In the genomic region with DNA sequence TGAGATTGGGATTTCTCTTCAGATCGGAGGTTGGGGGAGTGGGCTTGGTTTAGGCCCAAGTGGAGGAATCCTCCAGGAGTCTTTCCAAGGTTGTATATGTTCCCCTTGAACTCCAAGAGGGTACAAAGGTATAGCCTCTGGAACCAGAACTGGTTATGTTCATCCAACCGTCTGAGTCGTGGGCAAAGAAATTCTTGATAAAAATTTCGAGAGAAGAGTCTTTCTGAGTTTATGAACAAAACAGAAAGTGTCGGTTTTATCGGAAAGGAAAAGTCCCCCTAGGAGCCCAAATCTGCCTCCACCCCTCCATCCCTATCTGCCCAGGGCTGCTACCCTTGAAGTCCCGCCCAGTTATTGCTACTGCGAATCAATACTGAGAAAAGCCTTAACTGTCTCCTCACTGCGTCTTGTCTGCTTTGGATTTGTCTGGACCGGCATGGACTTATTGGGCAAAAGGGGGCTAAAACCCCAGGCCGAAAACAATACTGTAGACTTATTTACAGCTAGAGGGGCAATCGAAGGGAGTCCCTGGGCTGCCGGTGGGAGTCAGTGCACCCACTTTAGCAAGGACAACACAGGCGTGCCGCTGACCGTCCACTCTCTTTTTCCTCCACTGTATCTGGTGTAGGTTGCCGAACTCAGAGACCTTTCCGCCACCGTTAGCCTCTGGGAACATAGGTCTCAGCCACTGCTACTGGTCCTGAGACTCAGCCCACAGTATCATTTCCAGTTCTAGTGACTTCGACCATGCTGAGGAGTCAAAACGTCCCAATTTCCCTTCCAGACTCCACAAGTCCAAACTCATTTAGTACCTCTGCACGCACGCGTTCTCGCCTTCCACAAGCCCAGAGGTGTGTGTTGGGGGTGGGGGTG, we compare ENCODE assay signal across 14 mouse cellular contexts. TPM values are rescaled to one million over a fixed set of nuclear protein-coding genes. Genes with fewer than 3 reads are reported as not detected.
DNase-seq lines count a peak whose midpoint lies in the region; ATAC-seq and TF ChIP-seq lines count a peak whose summit lies in the region.
"Had no signal": no experiment of that assay in that cellular context is flagged by ENCODE, and none has a peak within 500 bp of the region (broad histone marks: within the 10 kb centered on the region; RNA-seq: fewer than 3 reads in every experiment).

No protein-coding gene starts in this region.

- H3K9me3 ChIP-seq in heart, embryonic 10.5 days: no peaks in the 10 kb centered on the region
- H3K9me3 ChIP-seq in heart, embryonic 12.5 days (replicated peaks): no peaks in the 10 kb centered on the region
- no peaks in the 10 kb centered on the region for H3K9me3 ChIP-seq in midbrain, embryonic 11.5 days (ENCODE audit: control insufficient read depth, low read length)
- H3K9me3 ChIP-seq in midbrain, postnatal 0 days (ENCODE audit: low read length): no peaks in the 10 kb centered on the region
- H3K9me3 ChIP-seq in embryonic facial prominence, embryonic 15.5 days (replicated peaks): no peaks in the 10 kb centered on the region
- no peaks in the 10 kb centered on the region for H3K9me3 ChIP-seq in stomach, embryonic 14.5 days (ENCODE audit: control insufficient read depth, low read depth, low read length)

- H3K9ac ChIP-seq in heart, embryonic 12.5 days: no peak overlapping the region
- H3K9ac ChIP-seq in midbrain, embryonic 11.5 days (ENCODE audit: low read length): no peak overlapping the region
- H3K9ac ChIP-seq in midbrain, postnatal 0 days (replicated peaks; ENCODE audit: low read length, poor library complexity, severe bottlenecking): no peak overlapping the region
- 0 out of 2 replicates have a peak overlapping the region, but pooled peaks have one; percentile 4 for H3K9ac ChIP-seq in embryonic facial prominence, embryonic 15.5 days
- peak overlapping the region; percentile 64; the same call in 1 of the 2 replicates for H3K9ac ChIP-seq in stomach, embryonic 14.5 days (replicated peaks; ENCODE audit: low read depth, low read length)

- H3K36me3 ChIP-seq in heart, embryonic 10.5 days: no peaks in the 10 kb centered on the region
- H3K36me3 ChIP-seq in heart, embryonic 12.5 days: no peaks in the 10 kb centered on the region
- no peaks in the 10 kb centered on the region for H3K36me3 ChIP-seq in midbrain, embryonic 11.5 days (ENCODE audit: control insufficient read depth, insufficient read depth, low read length)
- no peaks in the 10 kb centered on the region for H3K36me3 ChIP-seq in midbrain, postnatal 0 days (ENCODE audit: insufficient read depth, low read length)
- H3K36me3 ChIP-seq in embryonic facial prominence, embryonic 15.5 days: no peaks in the 10 kb centered on the region
- no peaks in the 10 kb centered on the region for H3K36me3 ChIP-seq in stomach, embryonic 14.5 days (ENCODE audit: control insufficient read depth, insufficient read depth, low read length)

- WGBS in heart, embryonic 10.5 days: 5% methylated on average over 25 of the region's 25 CpGs
- 7% methylated on average over 25 of the region's 25 CpGs for WGBS in heart, embryonic 12.5 days
- 3% methylated on average over 25 of the region's 25 CpGs for WGBS in midbrain, embryonic 11.5 days
- WGBS in midbrain, postnatal 0 days: 2% methylated on average over 25 of the region's 25 CpGs
- 17% methylated on average over 25 of the region's 25 CpGs for WGBS in embryonic facial prominence, embryonic 15.5 days
- 19% methylated on average over 25 of the region's 25 CpGs for WGBS in stomach, embryonic 14.5 days

- ATAC-seq in heart, embryonic 12.5 days (ENCODE audit: insufficient number of reproducible peaks, low FRiP score): no peak
- no peak for ATAC-seq in midbrain, embryonic 11.5 days (ENCODE audit: low FRiP score)
- ATAC-seq in midbrain, postnatal 0 days (ENCODE audit: low FRiP score): no peak
- no peak for ATAC-seq in embryonic facial prominence, embryonic 15.5 days (ENCODE audit: insufficient number of reproducible peaks, low FRiP score, low TSS enrichment, low read depth)
- no peak for ATAC-seq in stomach, embryonic 14.5 days (ENCODE audit: insufficient number of reproducible peaks, insufficient read depth, low FRiP score, low read depth)
- ATAC-seq: Patski had no signal

- H3K4me2 ChIP-seq in heart, embryonic 12.5 days: no peak overlapping the region
- no peak overlapping the region for H3K4me2 ChIP-seq in midbrain, embryonic 11.5 days
- H3K4me2 ChIP-seq in midbrain, postnatal 0 days (ENCODE audit: low read depth, low read length, poor library complexity, severe bottlenecking): no peak overlapping the region
- H3K4me2 ChIP-seq in embryonic facial prominence, embryonic 15.5 days (replicated peaks): peak overlapping the region; percentile 88
- H3K4me2 ChIP-seq in stomach, embryonic 14.5 days (replicated peaks; ENCODE audit: low read depth, low read length): peak overlapping the region; percentile 76

- no peak overlapping the region for H3K27ac ChIP-seq in heart, embryonic 10.5 days
- no peak overlapping the region for H3K27ac ChIP-seq in heart, embryonic 12.5 days (ENCODE audit: poor library complexity, severe bottlenecking)
- no peak overlapping the region for H3K27ac ChIP-seq in midbrain, embryonic 11.5 days (ENCODE audit: low read depth, low read length)
- H3K27ac ChIP-seq in midbrain, postnatal 0 days (ENCODE audit: low read depth, low read length): no peak overlapping the region
- H3K27ac ChIP-seq in embryonic facial prominence, embryonic 15.5 days (replicated peaks): no peak overlapping the region
- no peak overlapping the region for H3K27ac ChIP-seq in stomach, embryonic 14.5 days (ENCODE audit: low read length)

- H3K4me3 ChIP-seq in heart, embryonic 10.5 days: 0 out of 2 replicates have a peak overlapping the region, but pooled peaks have one; percentile 3
- no peak overlapping the region for H3K4me3 ChIP-seq in heart, embryonic 12.5 days
- no peak overlapping the region for H3K4me3 ChIP-seq in midbrain, embryonic 11.5 days (ENCODE audit: low read depth, low read length)
- H3K4me3 ChIP-seq in midbrain, postnatal 0 days (ENCODE audit: low read depth, low read length): no peak overlapping the region
- peak overlapping the region; percentile 57 for H3K4me3 ChIP-seq in embryonic facial prominence, embryonic 15.5 days (replicated peaks)
- H3K4me3 ChIP-seq in stomach, embryonic 14.5 days (ENCODE audit: low read depth, low read length): peak overlapping the region; percentile 44

- no peak for TF ChIP-seq CTCF in midbrain, postnatal 0 days (IDR thresholded peaks at IDR 0.05)

- H3K27me3 ChIP-seq in heart, embryonic 10.5 days (ENCODE audit: insufficient read depth, poor library complexity, severe bottlenecking): peaks cover 100% of the 10 kb centered on the region
- H3K27me3 ChIP-seq in heart, embryonic 12.5 days (replicated peaks): peaks cover 94% of the 10 kb centered on the region
- peaks cover 94% of the 10 kb centered on the region for H3K27me3 ChIP-seq in midbrain, embryonic 11.5 days (ENCODE audit: control insufficient read depth, insufficient read depth, low read length)
- H3K27me3 ChIP-seq in midbrain, postnatal 0 days (ENCODE audit: insufficient read depth, low read length): peaks cover 77% of the 10 kb centered on the region
- peaks cover 83% of the 10 kb centered on the region for H3K27me3 ChIP-seq in embryonic facial prominence, embryonic 15.5 days
- H3K27me3 ChIP-seq in stomach, embryonic 14.5 days (ENCODE audit: control insufficient read depth, insufficient read depth, low read length): peaks cover 29% of the 10 kb centered on the region; the same call in 1 of the 2 replicates

- DNase-seq in heart, embryonic 10.5 days (ENCODE audit: low spot score): no peak
- DNase-seq in midbrain, embryonic 11.5 days (ENCODE audit: low spot score, missing footprints): peak; percentile 94
- DNase-seq in midbrain, postnatal 0 days (ENCODE audit: low spot score): no peak
- DNase-seq in layer of hippocampus, postnatal 36 days: no peak
- no peak for DNase-seq in urinary bladder, postnatal 36 days (ENCODE audit: low spot score in 2 of 2)
- DNase-seq: adrenal gland, postnatal 25 days; cerebellum, adult 9-10 months; kidney, adult 2 months; lung, adult 2 months had no signal

- H3K4me1 ChIP-seq in heart, embryonic 10.5 days: peaks cover 32% of the 10 kb centered on the region
- H3K4me1 ChIP-seq in heart, embryonic 12.5 days (replicated peaks): peaks cover 32% of the 10 kb centered on the region
- peaks cover 12% of the 10 kb centered on the region for H3K4me1 ChIP-seq in midbrain, embryonic 11.5 days (ENCODE audit: control insufficient read depth, insufficient read depth, low read length)
- H3K4me1 ChIP-seq in midbrain, postnatal 0 days (ENCODE audit: insufficient read depth, low read length): no peaks in the 10 kb centered on the region
- peaks cover 33% of the 10 kb centered on the region for H3K4me1 ChIP-seq in embryonic facial prominence, embryonic 15.5 days
- peaks cover 9% of the 10 kb centered on the region for H3K4me1 ChIP-seq in stomach, embryonic 14.5 days (ENCODE audit: control insufficient read depth, insufficient read depth, low read length)

RNA-seq across cellular contexts. Expression of a gene that starts 4.7 kb away (rescaled TPM):
- polyA plus RNA-seq in heart, embryonic 10.5 days (2016; fragmentation: Nextera tagmentation; extraction: Ambion mirVana): 0.32 and 1.7 TPM in 2 replicates
- 0.18 and 0.26 TPM in 2 replicates for polyA plus RNA-seq in heart, embryonic 12.5 days (2016; fragmentation: Nextera tagmentation; extraction: Ambion mirVana)
- polyA plus RNA-seq in midbrain, embryonic 11.5 days (2014; fragmentation: Nextera tagmentation; extraction: Ambion mirVana): 5.6 and 6.7 TPM in 2 replicates
- total RNA-seq in midbrain, postnatal 0 days (2014; rRNA removed): 0.24 and 1.3 TPM in 2 replicates
- polyA plus RNA-seq in midbrain, postnatal 0 days (2015; fragmentation: Nextera tagmentation; extraction: Ambion mirVana): 0.17 and 0.39 TPM in 2 replicates
- polyA plus RNA-seq in embryonic facial prominence, embryonic 15.5 days (2015; fragmentation: Nextera tagmentation; extraction: Ambion mirVana): 8.2 and 10.7 TPM in 2 replicates
- 7.6 and 8.9 TPM in 2 replicates for polyA plus RNA-seq in stomach, embryonic 14.5 days (2014; fragmentation: Nextera tagmentation; extraction: Ambion mirVana)
- total RNA-seq in layer of hippocampus, postnatal 36 days (2021): under 1 TPM in 1 of 2 experiments, not detected in 1; 0.48 TPM
- total RNA-seq: adrenal gland, postnatal 25 days had no signal
- polyA plus RNA-seq: C2C12, Patski had no signal

Comparison
In these comparisons a context has a peak if more than half of its experiments do, and no peak if none do; other contexts are left out.
1. H3K4me3 ChIP-seq: peak in heart, embryonic 10.5 days (single experiment), embryonic facial prominence, embryonic 15.5 days (single experiment) and stomach, embryonic 14.5 days (single experiment); none in heart, embryonic 12.5 days (single experiment), midbrain, embryonic 11.5 days (single experiment) and midbrain, postnatal 0 days (single experiment).
2. H3K4me2 ChIP-seq: peak in embryonic facial prominence, embryonic 15.5 days (single experiment) and stomach, embryonic 14.5 days (single experiment); none in heart, embryonic 12.5 days (single experiment), midbrain, embryonic 11.5 days (single experiment) and midbrain, postnatal 0 days (single experiment).
3. H3K9ac ChIP-seq: peak in embryonic facial prominence, embryonic 15.5 days (single experiment) and stomach, embryonic 14.5 days (single experiment); none in heart, embryonic 12.5 days (single experiment), midbrain, embryonic 11.5 days (single experiment) and midbrain, postnatal 0 days (single experiment).